ENCODE assay signal across 27 mouse cellular contexts in the genomic region with DNA sequence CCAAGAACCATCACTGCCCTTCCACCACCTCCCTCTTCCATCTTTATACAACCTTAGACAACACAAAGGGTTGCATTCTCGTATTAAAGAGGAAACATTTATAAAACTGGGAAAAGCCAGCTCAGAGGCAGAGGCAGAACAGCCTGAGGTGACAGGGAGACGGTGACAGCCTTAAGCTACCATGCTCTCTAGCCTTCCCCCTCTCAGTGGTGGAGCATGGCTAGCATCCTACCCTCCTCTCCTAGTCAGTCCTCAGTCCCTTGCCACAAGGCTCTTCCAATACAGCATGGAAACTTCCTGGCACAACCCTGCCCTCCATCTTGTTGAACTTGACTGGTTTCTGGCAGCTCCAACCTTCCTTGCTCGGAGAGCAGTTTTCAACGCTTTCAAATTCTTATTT.
"Had no signal": no experiment of that assay in that cellular context is flagged by ENCODE, and none has a peak within 500 bp of the region (broad histone marks: within the 10 kb centered on the region; RNA-seq: fewer than 3 reads in every experiment).

No protein-coding gene starts in this region.

- H3K4me2 ChIP-seq: limb, embryonic 12.5 days; limb, embryonic 13.5 days; limb, embryonic 15.5 days; liver, embryonic 11.5 days; liver, embryonic 12.5 days; liver, embryonic 13.5 days; liver, embryonic 15.5 days; lung, embryonic 14.5 days; lung, embryonic 15.5 days; midbrain, embryonic 11.5 days; midbrain, embryonic 12.5 days; midbrain, embryonic 13.5 days; midbrain, embryonic 15.5 days had no signal

- DNase-seq: left cerebral cortex, postnatal 4 days; liver; liver, embryonic 13.5 days; liver, postnatal 0 days; lung, adult 18-20 months; lung, adult 2 months; lung, embryonic 14.5 days; lung, postnatal 10 days; lung, postnatal 14 days; lung, postnatal 36 days; lung, postnatal 4 days; midbrain, embryonic 14.5 days had no signal

- H3K36me3 ChIP-seq: midbrain, embryonic 15.5 days had no signal

- H3K4me3 ChIP-seq: left cerebral cortex, adult 2 months; limb, embryonic 10.5 days; limb, embryonic 12.5 days; limb, embryonic 13.5 days; limb, embryonic 15.5 days; liver, embryonic 12.5 days; liver, embryonic 13.5 days; liver, embryonic 15.5 days; lung, embryonic 15.5 days; megakaryocyte, embryonic 14.5 days; midbrain, embryonic 10.5 days; midbrain, embryonic 12.5 days; midbrain, embryonic 13.5 days; midbrain, embryonic 15.5 days had no signal

- H3K27me3 ChIP-seq: limb, embryonic 12.5 days; limb, embryonic 13.5 days; limb, embryonic 15.5 days; liver, embryonic 12.5 days; liver, embryonic 13.5 days; liver, embryonic 15.5 days; lung, embryonic 15.5 days; megakaryocyte, embryonic 14.5 days; midbrain, embryonic 12.5 days; midbrain, embryonic 13.5 days; midbrain, embryonic 15.5 days had no signal
